Mouse (Mus musculus): ENCODE data around the gene Thtpa. TPM values are rescaled to one million over a fixed set of nuclear protein-coding genes. Genes with fewer than 3 reads are reported as not detected.

Gene Thtpa
- total and polyA plus RNA-seq, 3 experiments = 9.0 to 13.2 TPM; not detected in 1

DNA sequence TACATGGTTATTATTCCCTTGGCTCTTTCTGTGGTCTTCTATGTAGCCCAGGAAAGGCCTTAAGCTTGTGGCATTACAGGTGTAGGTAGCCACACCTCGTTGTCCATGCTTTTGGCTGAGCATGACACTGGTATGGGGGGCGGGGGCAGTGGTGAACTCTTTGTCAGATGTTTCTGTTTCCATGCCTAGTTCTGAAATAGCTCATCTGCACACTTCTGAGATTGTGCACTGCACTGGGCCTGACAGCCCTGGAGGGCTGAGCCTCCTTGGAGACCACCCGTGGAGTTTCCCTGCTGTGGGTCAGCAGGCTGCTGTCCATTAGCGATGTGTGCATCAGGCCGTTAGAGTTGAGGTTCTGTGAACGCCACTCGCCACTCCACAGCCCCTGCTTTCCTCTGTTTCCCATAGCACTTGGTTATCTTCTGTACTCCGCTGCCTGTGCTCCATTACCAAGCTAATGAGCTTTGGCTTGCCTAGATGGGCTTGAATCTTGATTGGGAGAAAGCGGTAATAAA lies 2.0 kb downstream of the Thtpa start:
- no peak overlapping the region for H3K27ac ChIP-seq (ENCODE audit: control insufficient read depth, low read depth, low read length)
- H3K9ac ChIP-seq (ENCODE audit: control insufficient read depth, low read depth, low read length, poor library complexity, severe bottlenecking) = no peak overlapping the region
- H3K27me3 ChIP-seq (ENCODE audit: control insufficient read depth in 1 of 2, insufficient read depth in 2 of 2, low read length in 2 of 2) = no peaks in the 10 kb centered on the region
- DNase-seq (ENCODE audit: low read depth, low spot score) = no peak
- H3K4me3 ChIP-seq (ENCODE audit: control insufficient read depth in 1 of 2, insufficient read depth in 1 of 2, low read depth in 2 of 2, low read length in 2 of 2) = no peak overlapping the region
- no peaks in the 10 kb centered on the region for H3K9me3 ChIP-seq (replicated peaks; ENCODE audit: insufficient read depth, low read length)
- peaks cover 7% of the 10 kb centered on the region for H3K79me2 ChIP-seq (ENCODE audit: control insufficient read depth, insufficient read depth, low read length, poor library complexity)
- peaks cover 0 to 7% of the 10 kb centered on the region in 2 experiments; a peak in 3 of 4 replicates for H3K4me1 ChIP-seq (ENCODE audit: control insufficient read depth in 1 of 2, insufficient read depth in 2 of 2, low read length in 2 of 2)
- H3K36me3 ChIP-seq (ENCODE audit: control insufficient read depth in 1 of 2, insufficient read depth in 2 of 2, low read length in 2 of 2) = no peaks in the 10 kb centered on the region; a peak in 1 of 4 replicates
- TF ChIP-seq POLR2AphosphoS5 (IDR thresholded peaks at IDR 0.05; ENCODE audit: borderline replicate concordance, low read depth, low read length) (no peak), EP300 (IDR thresholded peaks at IDR 0.05; ENCODE audit: low read depth in 1 of 2, low read length in 2 of 2) (no peak), ZC3H11A (IDR thresholded peaks at IDR 0.05; ENCODE audit: low read depth, low read length) (no peak), CTCF (IDR thresholded peaks at IDR 0.05 in 2 of 3, conservative IDR thresholded peaks at IDR 0.05 in 1 of 3; ENCODE audit: control insufficient read depth in 1 of 3, insufficient read depth in 1 of 3, low read depth in 2 of 3, low read length in 3 of 3, poor library complexity in 1 of 3, severe bottlenecking in 1 of 3) (no peak), TAL1 (IDR thresholded peaks at IDR 0.05; ENCODE audit: low read length) (no peak), JUND (IDR thresholded peaks at IDR 0.05; ENCODE audit: low read depth, low read length) (no peak), ELF1 (IDR thresholded peaks at IDR 0.05; ENCODE audit: low read depth, low read length) (no peak), MXI1 (IDR thresholded peaks at IDR 0.05; ENCODE audit: low read depth, low read length) (no peak), E2F4 (IDR thresholded peaks at IDR 0.05; ENCODE audit: borderline replicate concordance, low read depth, low read length) (no peak), GATA1 (IDR thresholded peaks at IDR 0.05; ENCODE audit: low read depth, low read length) (no peak), HCFC1 (IDR thresholded peaks at IDR 0.05; ENCODE audit: low read depth, low read length) (no peak)

DNA sequence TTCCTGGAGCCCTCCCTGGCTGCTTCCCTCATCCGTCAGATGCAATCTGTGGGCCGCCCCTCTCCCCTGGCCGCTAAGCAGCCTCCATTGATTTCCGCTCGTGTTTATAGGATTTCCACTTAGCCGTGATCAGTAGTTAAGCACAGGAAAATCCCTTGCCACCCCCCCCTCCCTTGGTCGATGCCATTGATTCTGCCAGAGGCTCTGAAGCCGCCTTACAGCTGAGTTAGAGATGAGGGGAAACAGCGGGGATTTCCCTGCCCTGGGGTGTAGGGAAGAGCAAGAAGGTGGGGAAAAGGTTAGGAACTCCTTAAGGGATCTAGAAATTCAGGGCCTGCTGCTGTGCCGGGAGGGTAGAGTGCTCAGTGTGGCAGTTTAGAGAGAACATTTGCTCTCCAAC lies 3.1 kb downstream of the Thtpa start:
- Histone ChIP-seq H3K4me3 (ENCODE audit: control insufficient read depth in 1 of 2, insufficient read depth in 1 of 2, low read depth in 2 of 2, low read length in 2 of 2) (no peak overlapping the region), H3K9ac (ENCODE audit: control insufficient read depth, low read depth, low read length, poor library complexity, severe bottlenecking) (no peak overlapping the region), H3K36me3 (ENCODE audit: control insufficient read depth in 1 of 2, insufficient read depth in 2 of 2, low read length in 2 of 2) (no peaks in the 10 kb centered on the region; a peak in 1 of 4 replicates), H3K4me1 (ENCODE audit: control insufficient read depth in 1 of 2, insufficient read depth in 2 of 2, low read length in 2 of 2) (peaks cover 0 to 7% of the 10 kb centered on the region in 2 experiments; a peak in 3 of 4 replicates), H3K27me3 (ENCODE audit: control insufficient read depth in 1 of 2, insufficient read depth in 2 of 2, low read length in 2 of 2) (no peaks in the 10 kb centered on the region), H3K79me2 (ENCODE audit: control insufficient read depth, insufficient read depth, low read length, poor library complexity) (peaks cover 7% of the 10 kb centered on the region), H3K9me3 (replicated peaks; ENCODE audit: insufficient read depth, low read length) (no peaks in the 10 kb centered on the region), H3K27ac (ENCODE audit: control insufficient read depth, low read depth, low read length) (no peak overlapping the region)
- no peak for TF ChIP-seq POLR2AphosphoS5 (IDR thresholded peaks at IDR 0.05; ENCODE audit: borderline replicate concordance, low read depth, low read length)
- TF ChIP-seq HCFC1 (IDR thresholded peaks at IDR 0.05; ENCODE audit: low read depth, low read length) = no peak
- no peak for TF ChIP-seq NELFE (IDR thresholded peaks at IDR 0.05; ENCODE audit: low read depth, low read length)
- no peak for TF ChIP-seq UBTF (IDR thresholded peaks at IDR 0.05; ENCODE audit: borderline replicate concordance, insufficient read depth, low read depth, low read length)
- TF ChIP-seq ZC3H11A (IDR thresholded peaks at IDR 0.05; ENCODE audit: low read depth, low read length) = no peak
- no peak for TF ChIP-seq ETS1 (IDR thresholded peaks at IDR 0.05; ENCODE audit: low read depth, low read length)
- no peak for TF ChIP-seq CTCF (IDR thresholded peaks at IDR 0.05 in 2 of 3, conservative IDR thresholded peaks at IDR 0.05 in 1 of 3; ENCODE audit: control insufficient read depth in 1 of 3, insufficient read depth in 1 of 3, low read depth in 2 of 3, low read length in 3 of 3, poor library complexity in 1 of 3, severe bottlenecking in 1 of 3)
- TF ChIP-seq ZKSCAN1 (IDR thresholded peaks at IDR 0.05; ENCODE audit: low read depth, low read length) = no peak
- TF ChIP-seq RCOR1 (IDR thresholded peaks at IDR 0.05; ENCODE audit: low read depth, low read length) = no peak
- no peak for DNase-seq (ENCODE audit: low read depth, low spot score)

Data from MEL (cell line).